Mouse (Mus musculus): ENCODE measurements around the gene Kcp.

Kcp gene

DNA sequence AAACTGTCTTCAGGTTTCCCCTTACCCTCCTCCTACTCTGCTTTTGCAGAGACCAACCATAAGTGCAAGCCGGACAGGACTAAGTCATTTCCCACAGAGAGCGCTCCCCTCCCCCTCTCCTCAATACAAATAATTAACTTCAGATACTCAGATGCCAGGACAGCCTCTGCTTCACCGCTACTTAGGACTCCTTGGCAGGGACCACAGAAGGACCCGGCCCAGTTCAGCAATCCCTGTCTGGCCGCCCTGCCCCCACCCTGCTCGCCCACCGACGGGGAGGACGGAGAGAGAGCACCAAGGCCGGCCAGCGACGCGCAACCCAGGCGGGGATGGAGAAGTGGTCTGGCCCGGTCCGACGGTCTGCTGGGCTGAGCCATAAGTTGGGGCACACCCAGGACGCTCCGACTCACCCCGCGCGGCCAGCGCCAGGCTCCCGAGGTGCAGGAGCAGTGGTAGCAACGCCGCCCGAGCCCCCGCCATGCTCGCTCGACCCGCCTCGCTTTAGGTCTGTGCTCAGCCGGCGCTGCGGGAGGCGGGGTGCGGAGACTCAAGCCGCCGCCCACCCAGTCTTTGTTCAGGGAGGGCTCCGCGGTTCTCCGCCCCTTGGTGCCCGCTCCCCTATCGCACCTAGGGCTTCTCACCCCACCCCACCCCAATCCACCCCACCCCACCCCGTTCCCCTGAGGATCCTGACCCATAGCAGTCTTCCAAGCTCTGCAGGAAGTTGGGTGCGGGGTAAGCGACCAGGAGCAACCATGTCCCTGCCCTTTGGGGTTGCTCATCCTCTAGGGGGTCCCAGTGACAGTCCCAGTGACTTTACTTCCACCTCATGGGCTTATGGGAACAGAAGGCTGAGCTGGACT is at the start of gene Kcp:
Kcp (minus strand) TSS at position 506 of the 863 bp plus-strand sequence.
- DNase-seq (ENCODE audit: low spot score in 2 of 2): no peak

DNA sequence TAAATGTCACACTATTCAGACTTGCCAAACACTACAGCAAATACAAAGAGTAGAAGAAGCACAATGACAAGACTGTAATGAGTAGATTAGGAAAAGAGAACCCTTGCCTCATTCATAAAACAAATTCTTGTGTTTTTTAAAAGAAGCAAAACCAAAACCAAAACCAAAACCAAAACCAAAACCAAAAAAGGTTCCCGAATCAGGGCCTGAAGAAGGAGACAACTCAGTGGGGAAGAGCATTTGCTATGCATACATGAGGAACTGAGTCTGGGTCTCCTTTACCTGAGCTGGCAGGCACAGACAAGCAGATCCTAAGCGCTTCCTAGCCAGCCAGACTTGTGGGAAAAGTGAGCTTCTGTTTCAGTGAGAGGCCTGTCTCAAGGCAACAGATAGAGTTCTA is 49.4 kb upstream of the Kcp start:
- DNase-seq (ENCODE audit: low spot score in 2 of 2): no peak

DNA sequence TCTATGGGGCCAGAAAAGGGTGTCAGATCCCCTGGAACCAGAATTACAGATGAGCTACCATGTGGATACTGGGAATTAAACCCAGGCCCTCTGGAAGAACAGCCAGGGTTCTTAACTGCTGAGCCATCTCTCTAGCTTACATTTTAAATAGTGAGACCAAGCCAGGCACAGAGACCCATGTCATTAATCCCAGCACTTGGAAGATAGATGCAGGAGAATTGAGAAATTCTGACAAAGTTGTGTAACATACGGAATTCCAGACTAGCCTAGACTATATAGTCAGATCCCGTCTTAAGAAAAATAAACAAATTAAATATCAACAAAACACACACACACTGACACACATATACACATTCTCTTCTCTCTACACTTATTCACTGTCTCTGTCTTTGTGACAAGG is 44.8 kb upstream of the Kcp start:
- no peak for DNase-seq (ENCODE audit: low spot score in 2 of 2)

DNA sequence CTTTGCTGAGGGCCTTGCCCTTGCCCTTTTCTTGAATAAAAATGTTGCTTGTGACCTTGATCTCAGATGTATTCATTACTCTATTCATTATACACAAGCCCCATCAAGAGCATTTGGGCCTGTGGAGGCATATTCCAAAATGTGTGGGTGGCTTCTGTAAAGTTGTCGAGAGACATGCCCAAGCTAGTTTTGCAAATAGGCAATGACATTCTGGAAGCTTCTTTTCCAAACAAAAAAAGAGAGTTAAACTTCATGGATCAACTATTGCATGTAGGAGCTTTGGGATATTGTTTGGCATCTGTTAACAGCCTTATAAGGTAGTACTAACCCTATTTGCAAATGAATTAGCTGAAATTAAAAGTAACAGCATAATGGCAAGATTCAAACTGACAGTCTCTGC is 40.3 kb upstream of the Kcp start:
- DNase-seq (ENCODE audit: low spot score in 2 of 2): no peak

DNA sequence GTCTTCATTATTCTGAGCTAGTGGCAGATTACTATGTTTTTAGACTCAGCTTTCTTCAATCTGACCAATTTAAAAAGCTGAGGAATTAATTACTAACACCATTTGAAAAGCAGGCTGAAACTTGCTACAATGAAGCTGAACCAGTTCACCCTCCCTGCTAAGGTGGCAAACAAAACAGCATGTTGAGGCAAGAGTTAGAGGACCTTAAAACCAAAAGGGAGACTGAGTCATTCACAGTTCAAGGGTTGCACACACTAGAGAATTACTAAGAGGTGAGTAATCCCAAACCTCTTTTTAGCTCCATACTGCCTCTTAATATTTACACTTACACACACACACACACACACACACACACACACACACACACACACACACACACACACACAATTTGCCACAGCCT is 39.8 kb upstream of the Kcp start:
- DNase-seq (ENCODE audit: low spot score in 2 of 2): no peak

DNA sequence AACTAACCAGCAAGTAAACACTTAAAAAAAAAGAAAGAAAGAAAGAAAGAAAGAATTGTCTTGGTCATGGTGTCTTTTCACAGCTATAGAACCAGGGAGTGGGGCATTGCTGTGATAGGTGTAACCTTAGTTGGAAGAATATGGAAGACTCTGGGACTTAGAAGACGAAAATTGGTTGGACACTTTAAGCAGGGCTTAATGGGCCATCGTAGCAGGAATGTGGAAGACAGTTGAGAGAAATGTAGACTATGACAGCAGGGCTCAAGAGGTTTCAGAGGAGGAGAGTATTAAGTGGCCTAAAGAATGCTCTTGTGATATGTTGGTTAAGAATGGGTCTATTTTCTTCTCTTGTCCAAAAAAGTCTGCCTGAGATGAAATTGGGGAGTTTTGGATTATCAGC is 37.9 kb upstream of the Kcp start:
- DNase-seq (ENCODE audit: low spot score in 2 of 2): no peak

DNA sequence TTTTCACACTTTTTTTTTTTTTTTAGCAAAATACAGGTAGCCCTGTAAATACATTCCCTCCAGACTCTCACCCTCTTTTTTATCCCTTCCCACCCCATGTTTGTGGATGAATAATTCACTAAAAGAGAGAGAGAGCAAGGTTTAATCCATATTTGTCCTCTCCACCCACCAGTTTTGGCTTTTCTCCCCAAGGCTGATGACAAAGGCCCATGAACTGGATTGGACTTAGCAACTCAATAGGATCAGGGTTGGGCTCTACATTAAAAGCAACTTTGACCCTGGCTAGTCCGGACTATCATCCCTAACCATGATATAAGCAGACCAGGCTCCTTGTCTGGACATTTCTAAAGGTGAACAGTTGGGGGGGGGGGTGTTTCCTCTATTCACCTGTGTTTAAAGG is 33.2 kb upstream of the Kcp start:
- DNase-seq (ENCODE audit: low spot score in 2 of 2): no peak

DNA sequence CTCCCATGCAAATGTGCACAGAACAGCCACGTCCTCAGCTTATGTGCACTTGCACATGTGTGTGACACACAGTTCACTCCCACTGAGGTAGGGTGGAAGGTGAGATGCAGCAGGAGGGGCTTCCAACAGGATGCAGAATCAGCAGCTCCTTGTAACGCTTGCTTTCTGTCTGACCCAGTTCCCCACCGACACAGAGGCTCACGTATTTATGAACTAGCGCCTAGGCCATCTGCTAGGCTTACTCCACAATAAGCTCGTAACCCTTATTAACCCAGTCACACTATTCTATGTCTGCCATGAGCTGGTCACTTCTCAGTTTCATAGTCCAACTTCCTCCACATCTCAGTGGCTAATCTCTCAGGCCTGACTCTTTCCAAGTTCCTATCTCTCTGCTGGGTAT is 32.5 kb upstream of the Kcp start:
- DNase-seq (ENCODE audit: low spot score in 2 of 2): no peak

DNA sequence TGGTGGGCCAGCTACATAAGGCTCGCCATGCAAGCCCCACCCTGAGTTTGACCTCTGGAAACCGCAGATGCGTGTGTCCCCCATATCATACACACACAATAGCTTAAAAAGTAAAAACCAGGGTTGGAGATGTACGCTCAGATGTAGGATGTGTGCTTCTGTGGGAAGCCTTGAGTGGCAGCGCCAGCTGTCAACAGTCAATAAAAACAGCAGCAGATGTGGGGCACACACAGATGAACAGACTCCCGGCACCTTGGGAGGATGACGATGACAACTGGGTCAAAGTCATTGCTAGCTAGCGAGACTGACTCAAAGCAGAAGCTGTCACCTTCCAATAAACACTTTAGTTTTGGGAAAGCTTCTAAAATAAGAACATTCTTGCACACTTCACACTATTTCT is 31.8 kb upstream of the Kcp start:
- DNase-seq (ENCODE audit: low spot score in 2 of 2): no peak

DNA sequence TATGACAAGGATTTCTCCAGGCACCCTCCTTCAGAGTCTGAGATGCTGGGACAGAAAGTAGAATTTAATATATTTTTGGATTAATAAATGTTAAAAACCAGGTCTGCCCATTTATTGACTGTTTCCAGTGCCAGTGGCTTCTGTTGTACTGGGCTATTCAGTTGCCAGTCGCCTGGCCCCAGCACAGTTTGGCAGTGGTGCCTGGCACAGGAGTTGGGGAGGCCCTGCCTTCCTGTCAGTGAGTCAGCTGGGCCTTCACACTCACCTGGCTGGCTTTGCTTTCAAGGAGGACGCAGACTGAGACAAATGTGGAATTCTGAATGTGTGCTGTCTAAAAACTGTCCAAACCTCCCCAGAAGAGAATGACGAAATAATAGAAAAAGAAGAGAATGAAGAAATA is 29.5 kb upstream of the Kcp start:
- no peak for DNase-seq (ENCODE audit: low spot score in 2 of 2)

DNA sequence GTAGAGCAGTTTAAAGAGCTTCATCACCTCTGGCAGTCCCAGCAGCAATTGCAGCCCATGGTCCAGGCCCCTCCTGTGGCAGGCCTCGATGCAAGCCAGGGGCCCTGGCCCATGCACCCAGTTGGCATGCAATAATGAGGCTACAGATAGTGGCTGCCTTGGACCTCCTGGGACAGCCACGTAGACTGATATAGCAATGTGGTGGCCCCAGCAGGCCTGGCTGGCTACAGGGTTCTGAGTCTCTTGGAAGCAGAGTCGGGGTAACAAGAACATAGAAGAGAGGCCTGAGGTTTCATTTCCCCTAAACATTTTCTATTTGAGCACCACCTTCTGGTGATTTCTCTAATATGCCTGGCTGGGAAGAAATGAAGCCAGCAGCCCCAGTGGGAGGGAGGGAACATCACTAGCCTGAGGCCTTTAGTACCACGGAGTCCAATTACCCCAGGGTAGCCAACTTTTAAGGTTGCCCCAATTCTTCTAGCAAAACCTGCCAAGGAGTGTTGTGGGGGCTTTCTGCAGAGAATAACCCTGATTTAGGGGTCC is 29.0 kb upstream of the Kcp start:
- no peak for DNase-seq (ENCODE audit: low spot score in 2 of 2)

DNA sequence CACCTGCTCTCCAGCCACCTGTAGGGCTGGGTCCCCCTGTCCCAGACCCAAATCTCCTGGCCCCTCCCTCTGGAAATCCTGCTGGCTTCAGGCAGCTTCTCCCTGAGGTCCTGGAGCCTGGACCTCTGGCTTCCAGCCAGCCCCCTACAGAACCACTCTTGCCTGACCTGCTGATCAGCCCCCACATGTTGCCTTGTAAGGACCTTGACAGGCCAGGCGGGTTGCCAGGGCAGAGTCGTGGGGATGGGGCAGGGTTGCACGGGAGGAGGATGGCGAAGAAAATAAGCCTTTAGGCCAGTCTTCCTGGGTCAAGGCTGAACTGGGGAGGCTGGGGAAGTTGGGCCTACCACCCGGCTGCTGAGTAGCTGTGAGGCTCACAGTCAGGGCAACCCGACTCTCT is 27.6 kb upstream of the Kcp start:
- no peak for DNase-seq (ENCODE audit: low spot score in 2 of 2)

DNA sequence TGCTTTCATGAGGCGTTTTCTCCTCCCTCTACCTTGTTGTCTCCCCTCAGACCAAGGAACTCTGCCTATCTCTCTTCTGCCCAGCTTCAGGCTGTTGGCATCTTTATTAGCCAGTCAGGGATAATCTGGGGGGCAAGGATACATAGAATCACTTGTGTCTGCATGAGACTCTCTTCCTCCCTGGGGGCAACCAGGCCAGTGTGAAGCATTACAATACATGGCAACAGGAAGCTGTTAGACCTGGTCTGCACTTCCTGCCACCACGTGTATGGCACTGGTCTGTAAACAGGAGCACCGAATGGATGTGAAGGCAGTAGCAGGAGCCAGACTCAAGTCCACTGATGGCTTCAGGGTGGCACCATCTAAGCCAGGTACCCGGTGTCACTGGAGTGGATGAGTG is 22.3 kb upstream of the Kcp start:
- no peak for DNase-seq (ENCODE audit: low spot score in 2 of 2)

DNA sequence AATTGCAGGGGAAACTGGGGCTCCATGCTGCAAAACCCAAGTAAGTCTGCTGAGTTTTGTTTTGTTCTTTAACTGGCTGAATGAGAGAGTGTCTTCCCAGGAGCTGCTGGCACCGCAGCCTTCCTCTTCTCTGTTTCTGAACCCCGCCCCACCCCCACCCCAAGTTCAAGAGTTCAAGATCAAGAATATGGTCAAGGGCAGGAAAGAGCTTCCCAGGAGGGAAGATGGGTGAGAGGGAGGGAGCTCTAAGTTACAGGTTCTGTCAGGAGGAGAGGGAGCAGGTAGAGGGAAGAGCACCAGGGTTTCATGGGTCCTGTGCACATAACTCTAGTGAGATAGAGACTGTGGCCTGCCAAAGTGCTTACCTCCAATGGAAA is 21.7 kb upstream of the Kcp start:
- no peak for DNase-seq (ENCODE audit: low spot score in 2 of 2)

DNA sequence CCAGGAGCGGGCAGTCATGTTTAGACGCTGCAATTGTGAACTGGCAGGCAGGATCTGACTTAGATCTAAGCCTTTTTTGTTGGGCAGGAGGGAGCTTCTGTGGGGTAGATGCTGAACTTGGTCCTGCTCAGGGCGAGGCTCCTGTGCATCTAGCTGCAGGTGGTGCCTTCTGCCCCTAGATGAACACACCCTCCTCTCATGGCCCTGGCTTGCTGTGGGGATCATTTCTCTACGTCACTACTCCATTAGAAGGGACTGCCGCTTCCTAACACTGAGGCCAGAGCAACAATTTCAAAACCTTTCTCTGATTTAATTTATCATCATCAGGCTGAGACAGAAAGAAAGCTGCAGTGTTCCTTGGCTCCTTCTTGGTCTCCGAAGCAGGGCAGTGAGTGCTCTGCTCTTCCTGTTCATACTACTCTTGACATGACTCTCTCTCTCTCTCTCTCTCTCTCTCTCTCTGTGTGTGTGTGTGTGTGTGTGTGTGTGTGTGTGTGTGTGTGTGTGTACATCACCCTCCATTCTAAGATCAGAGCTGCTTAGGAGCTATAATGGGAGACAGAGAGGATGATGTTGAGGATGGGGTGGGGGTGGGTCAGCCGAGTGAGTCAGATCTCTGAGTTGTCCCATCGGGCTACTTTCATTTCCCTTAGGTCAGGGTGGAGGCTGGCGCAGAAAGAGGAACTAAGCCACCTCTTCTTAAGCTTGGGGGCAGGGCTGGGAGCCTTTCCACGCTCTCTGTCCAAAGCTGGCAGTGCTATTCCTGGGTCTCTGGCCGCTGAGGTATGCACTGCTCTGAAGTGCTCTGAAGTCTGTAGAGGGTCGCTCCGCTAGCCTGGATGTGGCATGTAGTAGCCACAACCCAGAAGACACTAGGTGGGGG is 21.1 kb upstream of the Kcp start:
- no peak for DNase-seq (ENCODE audit: low spot score in 2 of 2)

DNA sequence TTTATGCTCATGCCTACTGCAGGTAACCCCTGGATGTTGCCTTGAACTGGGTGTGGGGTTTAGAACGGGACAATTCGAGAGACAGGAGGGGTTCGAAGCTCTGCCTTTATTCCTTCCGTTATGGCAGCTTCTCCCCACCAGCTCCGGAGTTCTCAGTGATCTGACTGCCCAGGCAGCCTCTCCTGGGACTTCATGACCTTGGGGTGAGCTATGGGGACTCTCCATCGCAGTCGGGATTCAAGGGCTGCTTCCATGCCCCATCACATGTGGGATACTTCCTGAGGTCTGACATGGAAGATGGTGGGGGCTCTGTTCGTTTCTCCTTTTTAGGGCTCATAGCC is 20.4 kb upstream of the Kcp start:
- no peak for DNase-seq (ENCODE audit: low spot score in 2 of 2)

DNA sequence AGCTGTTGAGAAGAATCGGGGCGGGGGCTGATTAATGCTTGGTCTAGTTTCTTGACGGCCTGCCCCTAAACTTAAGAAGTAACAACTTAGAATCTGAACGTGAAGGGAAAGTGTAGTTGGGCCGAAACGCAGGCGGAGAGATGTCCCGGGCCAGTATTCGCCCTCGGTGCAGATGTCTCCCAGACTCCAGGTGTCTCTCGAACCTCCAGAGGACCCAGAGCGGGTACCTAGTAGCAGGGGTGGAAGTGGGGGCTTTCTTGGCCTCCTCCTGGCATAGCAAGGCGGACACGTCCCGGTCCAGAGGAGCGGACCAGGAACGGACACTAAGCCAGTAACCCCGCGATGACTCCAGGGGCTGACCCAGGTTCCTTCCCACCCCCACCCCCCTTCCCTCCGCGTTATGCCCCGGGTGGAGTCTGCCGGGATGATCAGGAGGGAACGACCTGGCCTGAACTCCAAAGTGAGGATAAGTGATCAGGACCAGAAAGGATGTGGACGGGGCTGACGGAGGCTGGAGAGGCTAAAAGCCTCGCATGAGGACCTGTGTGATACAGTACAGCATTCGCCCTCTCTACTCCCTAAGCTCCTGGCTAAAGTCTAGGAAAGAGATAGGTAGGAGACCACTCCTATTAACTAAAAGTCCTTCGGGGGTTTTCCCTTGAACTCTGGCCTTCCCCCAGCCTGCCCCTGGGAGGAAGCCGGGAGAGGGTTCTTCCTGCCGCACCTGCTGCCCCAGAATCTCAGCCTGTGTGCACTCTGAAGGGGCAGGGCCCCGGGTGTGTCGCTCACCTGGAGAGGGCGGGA is 19.8 kb upstream of the Kcp start:
- DNase-seq (ENCODE audit: low spot score in 2 of 2): no peak

DNA sequence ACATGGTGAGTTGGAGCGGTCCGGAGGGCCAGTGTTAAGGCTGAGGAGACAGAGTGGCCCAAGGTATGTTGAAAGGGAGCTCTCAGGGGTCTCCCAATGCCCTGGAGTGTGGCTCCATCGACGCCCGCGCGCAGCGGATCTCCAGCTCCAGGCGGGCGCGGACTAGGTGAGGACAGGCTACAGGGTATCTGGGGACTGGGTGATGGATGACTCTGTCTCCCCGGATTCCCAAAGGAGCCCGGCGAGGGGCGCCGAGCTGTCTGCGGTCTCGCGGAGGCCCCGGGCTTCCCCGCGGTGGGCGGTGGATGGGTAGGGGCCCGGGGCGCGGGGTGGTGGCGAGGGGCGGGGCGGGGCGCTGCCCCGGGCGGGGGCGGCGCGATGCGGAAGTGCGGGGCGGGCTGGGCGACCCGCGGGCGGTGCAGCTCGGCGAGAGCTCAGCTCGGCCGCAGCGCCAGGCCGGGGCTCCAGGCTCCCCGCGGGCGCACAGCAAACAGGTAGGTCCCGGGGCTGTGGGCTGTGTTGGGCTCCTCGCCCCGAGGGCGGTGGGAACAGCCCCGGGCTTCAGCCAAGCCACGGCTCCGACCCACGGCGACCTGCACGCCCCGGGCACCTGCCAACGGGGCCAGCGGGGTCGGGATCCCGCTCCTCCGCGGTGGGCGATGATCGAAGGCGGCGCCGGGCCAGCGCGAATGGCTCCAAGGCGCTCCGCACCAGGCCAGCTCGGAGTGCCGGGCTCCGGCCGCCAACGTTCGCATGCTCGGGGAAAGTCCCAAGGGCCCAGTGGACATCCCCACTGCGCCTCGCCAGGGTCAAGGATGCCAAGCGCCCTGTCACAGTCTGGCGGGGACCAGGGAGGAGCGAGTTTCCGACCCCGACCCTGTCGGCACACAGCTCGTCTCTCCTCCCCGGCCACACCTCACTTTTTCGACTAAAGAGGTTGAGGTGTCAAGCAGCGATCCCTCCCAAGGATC is 18.8 kb upstream of the Kcp start, which contains the start of gene Irf5:
Irf5 (plus strand) TSS at position 345 of the 971 bp plus-strand sequence.
- no peak for DNase-seq (ENCODE audit: low spot score in 2 of 2)

DNA sequence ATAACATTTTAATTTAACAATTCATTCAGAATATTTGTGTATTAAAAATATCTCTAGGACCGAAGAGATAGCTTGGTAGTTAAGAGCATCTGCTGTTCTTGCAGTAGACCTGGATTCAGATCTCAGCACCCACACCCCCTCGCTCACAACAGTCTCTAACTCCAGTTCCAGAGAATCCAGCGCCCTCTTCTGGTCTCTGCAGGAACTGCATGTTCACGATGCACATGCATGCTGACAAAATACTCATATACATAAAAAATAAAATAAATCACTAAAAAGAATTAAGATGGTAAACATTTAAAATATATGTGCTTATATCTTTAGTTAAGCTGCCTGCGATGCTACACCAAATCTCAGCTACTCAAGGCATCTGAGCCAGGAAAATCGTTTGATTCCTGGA is 17.5 kb upstream of the Kcp start:
- DNase-seq (ENCODE audit: low spot score in 2 of 2): no peak

DNA sequence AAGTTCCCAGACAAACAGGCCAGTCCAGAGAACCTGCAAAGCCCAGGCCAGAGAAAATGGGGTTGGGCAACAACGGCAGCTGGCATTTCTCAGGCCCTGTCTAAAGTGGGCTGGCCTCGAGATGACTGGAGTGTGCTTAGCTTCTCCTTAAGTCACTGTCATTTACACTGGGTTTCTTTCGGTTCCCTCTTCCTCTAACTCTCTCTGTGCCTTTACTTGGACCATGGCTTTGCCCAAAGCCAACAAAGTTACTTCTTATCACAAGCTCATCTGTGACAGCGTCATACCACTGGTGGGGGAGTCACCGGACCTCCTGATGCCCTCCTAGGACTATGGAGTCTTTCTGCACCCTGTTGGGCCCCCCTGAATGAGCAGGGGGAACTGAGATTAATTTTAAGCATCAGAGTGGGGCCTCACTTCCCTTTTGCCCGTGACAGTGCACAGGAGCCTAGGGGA is 16.3 kb upstream of the Kcp start:
- DNase-seq (ENCODE audit: low spot score in 2 of 2): no peak

Data from frontal cortex, postnatal 25 days (tissue).